Mouse (Mus musculus): ENCODE data around the gene Asgr1.
"Not testable (repeated sequence)": the region's sequence is repeated elsewhere in the genome, so short reads cannot be mapped to it uniquely, and the experiment has no call there.

The Asgr1 gene

GRCm38 (mm10) chr11:70070603-70071002, 16.7 kb downstream of the Asgr1 start:
- not testable (repeated sequence) for DNase-seq

GRCm38 (mm10) chr11:70074379-70075071, 20.6 kb downstream of the Asgr1 start:
- peak; percentile 66 for DNase-seq

- DNase-seq, result no peak
Observed at GRCm38 (mm10) chr11:70075581-70075980, 21.7 kb downstream of the Asgr1 start.

- no peak for DNase-seq
Observed at GRCm38 (mm10) chr11:70077441-70077840, 23.6 kb downstream of the Asgr1 start.

GRCm38 (mm10) chr11:70079175-70079574, 25.3 kb downstream of the Asgr1 start:
- DNase-seq, result no peak

GRCm38 (mm10) chr11:70079928-70080327, 26.0 kb downstream of the Asgr1 start:
- peak; percentile 72 for DNase-seq

GRCm38 (mm10) chr11:70080803-70081590, 27.1 kb downstream of the Asgr1 start:
- peak; percentile 28 for DNase-seq

GRCm38 (mm10) chr11:70084563-70084962, 30.7 kb downstream of the Asgr1 start:
- no peak for DNase-seq

- DNase-seq, result no peak
Observed at GRCm38 (mm10) chr11:70091986-70092783, 38.3 kb downstream of the Asgr1 start, which contains the start of gene Asgr2. TSS of gene Asgr2 (plus strand) at chr11:70092644.

GRCm38 (mm10) chr11:70097396-70097795, 43.5 kb downstream of the Asgr1 start:
- no peak for DNase-seq

- no peak for DNase-seq
Observed at GRCm38 (mm10) chr11:70099102-70099501, 45.2 kb downstream of the Asgr1 start.

GRCm38 (mm10) chr11:70099809-70100208, 45.9 kb downstream of the Asgr1 start:
- no peak for DNase-seq

GRCm38 (mm10) chr11:70103701-70104315, 49.9 kb downstream of the Asgr1 start:
- DNase-seq, result no peak

GRCm38 (mm10) chr11:70107085-70107484, 53.2 kb downstream of the Asgr1 start:
- DNase-seq, result no peak

Measured in thymus, postnatal 25 days (tissue).